Mouse (Mus musculus): ENCODE data around the gene Fnip1. TPM values are rescaled to one million over a fixed set of nuclear protein-coding genes. Genes with fewer than 3 reads are reported as not detected.
"Not testable (repeated sequence)": the region's sequence is repeated elsewhere in the genome, so short reads cannot be mapped to it uniquely, and the experiment has no call there.

Fnip1 gene
- total RNA-seq (2021): 10 to 100 TPM; 25.4 to 39.8 TPM
- long read RNA-seq, experiment 1, full-length matches to known transcripts: 12 of 19 reads
- long read RNA-seq, experiment 1, partial matches to known transcripts: 3 of 19 reads
- long read RNA-seq, experiment 1, other reads (novel, unspliced or antisense): 4 of 19 reads
- long read RNA-seq, experiment 2, full-length matches to known transcripts: 5 of 13 reads
- long read RNA-seq, experiment 2, partial matches to known transcripts: 3 of 13 reads
- long read RNA-seq, experiment 2, other reads (novel, unspliced or antisense): 5 of 13 reads

DNA sequence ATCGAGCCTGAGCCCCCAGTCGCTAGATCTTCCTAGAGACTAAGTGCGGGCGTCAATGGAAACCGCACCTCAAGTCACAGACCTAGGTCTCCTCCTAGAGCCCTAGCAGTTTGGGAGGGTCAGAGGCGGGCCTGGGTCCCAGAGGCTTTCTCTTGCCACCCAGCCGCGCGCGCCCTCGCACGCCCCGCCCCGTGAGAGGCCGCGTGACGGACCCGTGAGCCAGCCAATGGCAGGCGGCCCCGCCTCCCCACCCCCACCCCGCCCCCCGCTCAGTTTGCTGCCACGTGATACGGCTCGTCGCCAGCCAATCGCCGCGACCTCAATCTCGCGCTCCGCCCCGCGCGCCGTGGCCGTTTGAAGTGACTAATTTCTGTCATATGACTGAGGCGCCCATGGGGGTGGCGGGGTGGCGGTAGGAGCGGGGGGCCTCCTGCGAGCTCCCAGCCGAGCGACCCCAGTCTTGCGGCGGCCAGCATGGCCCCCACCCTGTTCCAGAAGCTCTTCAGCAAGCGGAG, at the start of gene Fnip1:
TSS of gene Fnip1 (plus strand) at position 377 of the 515 bp plus-strand sequence.
- peak; percentile 95 for DNase-seq (ENCODE audit: low spot score)

DNA sequence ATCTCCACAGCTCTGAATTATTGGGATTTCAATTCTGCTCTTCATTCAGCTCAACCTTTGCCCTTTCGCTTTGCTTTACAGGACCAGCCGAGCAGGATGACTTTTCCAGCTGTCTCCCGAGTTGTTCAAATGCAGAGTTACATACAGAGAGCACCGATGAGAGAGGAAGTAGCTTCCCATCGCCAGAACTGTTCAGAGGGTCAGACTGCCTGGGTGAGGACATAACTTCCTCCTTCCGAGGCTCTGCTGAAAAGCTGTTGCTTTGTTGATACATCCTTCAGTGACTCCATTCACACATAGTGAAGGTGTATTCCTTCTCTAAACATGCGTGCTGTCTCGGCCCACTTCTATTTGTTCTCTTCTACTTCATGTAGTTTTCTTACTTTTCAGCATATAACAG, 47.6 kb upstream of the Fnip1 start:
- DNase-seq (ENCODE audit: low spot score): no peak

DNA sequence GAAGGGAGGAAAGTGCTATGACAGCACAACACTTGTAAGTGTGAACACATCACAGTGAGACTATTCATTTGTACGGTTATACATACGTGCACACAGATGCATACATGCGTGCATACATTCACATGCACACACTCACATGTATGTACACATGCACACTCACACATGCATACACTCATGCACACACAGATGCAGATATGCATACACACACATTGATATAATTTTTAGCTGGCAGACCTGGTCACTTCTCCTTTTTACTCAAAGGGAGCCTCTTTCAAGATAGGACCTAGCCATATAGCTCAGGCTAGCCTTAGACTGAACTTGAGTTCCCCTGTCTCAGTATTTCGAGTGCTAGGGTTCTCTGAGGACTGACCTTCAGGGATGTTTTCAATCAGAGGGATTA, 46.7 kb upstream of the Fnip1 start:
- DNase-seq (ENCODE audit: low spot score): no peak

DNA sequence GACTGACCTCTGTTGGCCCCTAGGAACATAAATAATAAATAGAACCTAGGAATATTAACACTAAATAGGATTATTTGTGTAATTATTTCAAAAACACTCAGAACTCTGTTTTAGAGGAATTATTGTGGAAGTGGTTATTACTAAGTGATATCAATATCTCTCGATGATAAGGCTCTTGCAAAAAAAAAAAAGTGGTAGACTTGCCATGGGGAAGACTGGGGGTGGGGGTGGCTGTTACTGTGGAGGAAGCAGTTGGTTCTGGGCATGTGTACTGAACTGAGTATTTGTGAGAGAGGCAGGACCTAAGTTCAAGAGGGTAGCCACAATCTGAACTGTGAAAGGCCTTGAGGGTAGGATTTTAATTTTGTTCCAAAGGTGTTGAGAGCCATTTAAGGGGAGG, 41.3 kb upstream of the Fnip1 start:
- no peak for DNase-seq (ENCODE audit: low spot score)

DNA sequence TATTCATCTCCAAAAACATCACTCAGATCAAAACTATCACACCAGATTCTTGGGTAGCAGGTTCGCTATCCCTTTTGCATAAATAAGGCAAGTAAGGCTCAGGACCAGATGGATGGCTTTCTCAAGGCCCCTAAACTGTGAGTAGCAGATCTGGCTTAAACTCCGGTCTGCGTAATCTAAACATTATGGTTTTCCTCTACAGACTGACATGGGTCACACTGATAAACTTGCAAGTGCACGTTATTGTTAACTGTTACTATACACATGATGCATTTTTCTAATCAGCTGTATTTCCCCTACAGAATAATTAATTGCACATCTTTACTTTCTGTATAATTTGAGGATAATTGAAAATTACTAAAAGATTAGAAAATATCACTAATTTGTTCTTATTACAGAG, 39.9 kb upstream of the Fnip1 start:
- DNase-seq (ENCODE audit: low spot score): no peak

DNA sequence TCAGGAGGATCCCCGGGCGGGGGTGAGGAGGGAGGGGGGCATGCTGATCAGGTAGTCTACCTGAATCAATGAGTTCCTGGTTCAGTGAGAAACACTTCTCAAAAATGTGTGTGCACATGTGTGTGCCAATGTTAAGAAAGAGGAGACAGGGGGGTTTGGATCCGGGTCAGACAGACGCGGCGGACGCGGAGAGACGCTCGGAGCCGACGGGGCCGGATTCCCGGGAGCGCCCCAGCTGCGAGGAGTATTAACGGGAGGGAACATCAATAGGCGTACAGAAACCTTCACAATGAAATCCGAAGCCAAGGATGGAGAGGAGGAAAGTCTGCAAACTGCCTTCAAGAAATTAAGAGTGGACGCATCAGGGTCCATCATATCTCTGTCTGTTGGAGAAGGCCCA, 37.2 kb upstream of the Fnip1 start:
- DNase-seq (ENCODE audit: low spot score): not testable (repeated sequence)

DNA sequence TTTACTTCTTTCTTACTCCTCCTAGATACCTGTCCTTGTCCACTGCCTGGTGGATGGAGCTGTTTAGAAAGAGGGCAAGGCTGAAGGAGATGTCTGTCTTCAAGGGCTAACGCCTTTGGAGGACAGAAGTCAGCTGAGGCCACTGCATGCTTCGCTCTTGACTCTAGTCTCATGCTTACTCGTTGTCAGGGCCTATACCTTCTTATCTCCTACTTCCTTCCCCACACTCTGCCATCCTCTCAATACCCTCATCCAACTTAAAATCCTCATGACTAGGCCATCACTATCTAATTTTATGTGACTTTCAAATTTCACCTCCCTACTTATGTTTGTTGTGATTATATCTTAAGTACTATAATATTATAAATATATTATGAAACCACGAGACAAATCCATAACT, 33.1 kb upstream of the Fnip1 start:
- no peak for DNase-seq (ENCODE audit: low spot score)

DNA sequence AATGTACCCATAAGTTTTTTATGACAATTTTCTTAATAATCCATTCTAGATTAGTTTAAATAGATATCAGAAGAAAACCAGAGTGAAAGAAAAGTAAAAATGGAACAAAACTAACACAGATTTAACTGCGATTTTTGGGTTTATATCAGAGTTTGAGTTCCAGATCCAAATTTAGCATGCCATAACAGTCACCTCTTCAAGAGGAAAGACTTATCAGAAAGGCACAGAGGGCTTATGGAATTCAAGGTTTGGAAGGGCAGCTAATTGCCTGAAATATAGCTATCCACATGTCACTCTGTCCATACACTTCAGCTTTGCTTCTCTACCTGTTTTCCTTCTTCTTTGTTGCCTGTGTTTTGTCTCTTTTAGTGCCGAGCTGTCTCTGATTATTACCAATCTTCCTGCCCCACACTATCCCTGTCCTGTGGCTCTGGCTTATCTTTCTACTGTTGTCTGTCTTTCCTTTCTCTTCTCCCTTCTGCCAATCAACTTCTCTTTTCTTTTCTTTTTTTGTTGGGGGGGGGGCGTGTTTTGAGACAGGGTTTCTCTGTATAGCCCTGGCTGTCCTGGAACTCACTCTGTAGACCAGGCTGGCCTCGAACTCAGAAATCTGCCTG, 31.0 kb upstream of the Fnip1 start:
- DNase-seq (ENCODE audit: low spot score): no peak

DNA sequence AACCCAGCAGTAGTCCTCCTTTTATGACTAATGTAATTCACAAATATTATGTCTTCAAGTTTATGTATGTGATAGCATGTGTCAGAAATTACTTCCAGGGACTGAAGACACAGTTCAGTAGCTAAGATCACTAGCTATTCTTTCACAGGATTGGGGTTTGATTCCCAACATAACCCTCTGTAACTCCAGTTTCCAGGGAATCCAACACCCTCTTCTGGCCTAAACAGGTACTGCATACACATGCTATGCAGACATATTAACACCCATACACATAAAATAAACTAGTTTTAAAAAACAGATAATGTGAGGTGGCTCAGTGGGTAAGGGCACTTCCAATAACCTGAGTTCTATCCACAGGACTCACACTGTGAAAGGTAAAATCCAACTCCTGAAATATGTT, 27.4 kb upstream of the Fnip1 start:
- DNase-seq (ENCODE audit: low spot score): no peak

DNA sequence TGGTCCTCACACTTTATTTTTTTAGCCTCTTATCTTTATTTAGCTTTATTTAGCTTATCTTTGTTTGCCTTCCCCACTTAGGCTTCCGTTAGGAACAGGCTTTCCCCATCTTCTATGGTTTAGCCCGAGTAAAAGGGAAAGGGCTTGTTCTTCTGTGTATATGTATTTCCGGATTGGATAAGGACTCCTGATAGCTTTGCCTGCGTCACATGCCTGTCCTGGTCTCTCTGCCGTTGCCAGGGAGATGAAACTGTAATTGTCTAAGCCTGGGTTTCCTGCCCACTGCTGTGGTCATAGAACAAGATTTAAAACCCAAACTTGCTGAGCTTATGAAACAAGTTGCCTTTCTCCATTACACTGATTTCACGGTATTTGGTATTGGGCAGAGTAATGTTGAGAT, 25.0 kb upstream of the Fnip1 start:
- no peak for DNase-seq (ENCODE audit: low spot score)

DNA sequence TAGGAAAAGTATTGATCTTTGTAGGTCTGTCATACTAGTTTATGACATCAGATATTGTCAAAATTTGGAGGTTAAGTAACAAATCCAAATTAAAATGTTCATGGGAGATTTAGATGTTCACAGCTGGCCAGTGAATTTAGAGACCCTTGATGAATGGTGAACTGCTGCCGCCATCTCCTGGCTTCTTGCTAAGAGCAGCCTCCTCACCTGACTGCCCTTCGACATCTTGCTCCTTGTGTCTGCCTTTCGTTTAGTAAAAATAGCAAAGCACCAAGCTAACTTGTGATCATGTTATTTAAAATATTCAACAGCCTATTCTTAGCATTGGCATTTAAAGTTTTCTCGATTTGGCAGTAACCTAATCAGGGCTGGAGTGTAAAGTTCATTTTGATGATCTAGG, 15.0 kb upstream of the Fnip1 start:
- peak; percentile 54 for DNase-seq (ENCODE audit: low spot score)

DNA sequence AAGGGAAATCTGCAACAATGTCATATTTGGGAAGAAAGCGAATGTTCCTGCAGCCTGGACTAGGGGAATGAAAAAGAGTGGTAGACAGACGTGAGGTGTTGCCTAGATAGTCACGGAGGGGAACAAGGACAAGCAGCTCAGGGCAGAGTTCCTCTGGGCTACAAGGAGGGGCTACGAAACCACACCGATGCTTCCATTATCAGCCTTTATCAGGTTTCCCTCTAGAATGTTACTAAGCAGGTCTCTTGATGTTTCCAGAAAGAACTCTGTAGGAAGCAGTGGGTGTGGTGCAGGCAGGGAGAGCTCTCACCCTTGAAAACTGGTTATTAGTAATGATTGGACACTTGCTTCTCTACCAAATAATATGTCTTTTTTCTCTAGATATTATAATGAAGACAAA, 11.7 kb upstream of the Fnip1 start:
- DNase-seq (ENCODE audit: low spot score): no peak

DNA sequence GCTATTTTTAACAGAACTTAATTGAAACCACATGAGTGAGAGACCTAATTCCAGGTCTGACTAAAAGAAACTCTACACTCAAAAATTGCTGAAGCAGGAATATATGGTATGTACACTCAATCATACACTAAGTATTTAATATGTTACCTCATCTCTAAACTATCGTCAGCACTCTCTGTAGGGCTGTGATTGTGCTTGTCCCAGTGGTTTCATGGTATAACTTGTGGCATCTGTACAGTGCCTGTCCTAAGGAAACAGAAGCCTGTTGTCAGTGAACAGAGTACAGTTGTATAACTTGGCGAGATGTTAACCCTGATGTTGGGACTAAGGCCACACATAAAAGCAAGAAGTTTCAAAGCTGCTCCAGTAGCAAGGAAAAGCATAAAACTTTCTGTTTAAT, 10.9 kb upstream of the Fnip1 start:
- peak; percentile 31 for DNase-seq (ENCODE audit: low spot score)

DNA sequence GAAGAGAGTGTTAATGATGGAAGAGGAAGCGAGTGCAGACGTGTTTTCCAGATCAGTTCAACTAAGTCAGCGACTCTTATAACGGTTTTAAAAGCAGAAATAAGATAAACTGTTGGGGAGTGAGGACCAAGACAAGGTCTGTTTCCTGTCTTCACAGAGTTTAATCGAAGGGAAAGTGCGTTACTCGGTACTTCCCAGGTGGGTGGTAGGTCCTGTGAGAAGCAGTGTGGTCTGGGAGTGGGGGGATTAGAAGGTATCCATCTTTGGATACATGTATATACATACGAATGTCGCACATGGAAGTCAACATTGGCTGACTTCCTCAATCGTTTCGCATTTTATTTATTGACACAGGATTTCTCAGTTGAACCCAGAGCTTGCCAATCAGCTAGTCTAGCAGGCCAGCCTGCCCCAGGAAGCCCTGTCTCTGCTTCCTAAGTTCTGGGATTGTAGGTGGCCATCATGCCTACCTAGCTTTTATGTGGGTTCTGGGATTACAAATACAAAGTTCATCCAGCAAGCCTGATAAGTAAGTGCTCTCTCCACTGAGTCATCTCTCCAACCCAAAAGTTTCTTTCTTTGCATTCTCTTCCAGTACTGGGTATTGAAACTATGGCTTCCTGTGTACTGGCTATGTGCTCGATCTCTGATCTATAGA, 10.2 kb upstream of the Fnip1 start:
- DNase-seq (ENCODE audit: low spot score): no peak

DNA sequence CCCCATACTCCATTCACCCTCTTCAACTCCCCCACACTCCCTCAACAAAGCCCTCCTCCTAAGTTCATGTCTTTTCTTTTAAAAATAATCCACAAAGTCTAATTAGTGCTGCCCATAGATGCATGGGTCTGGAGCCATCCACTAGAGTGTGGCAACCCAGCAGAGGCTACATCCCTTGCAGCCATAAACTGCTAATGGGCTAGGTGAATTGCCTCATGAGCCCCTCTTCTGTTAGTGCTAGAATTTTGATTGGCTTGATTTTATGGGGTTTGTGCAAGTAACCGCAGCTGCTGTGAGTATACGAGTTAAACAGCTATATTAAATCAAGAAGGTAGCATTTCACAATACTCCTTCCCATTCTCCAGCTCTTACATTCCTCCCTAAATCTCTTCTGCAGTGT, 8.8 kb upstream of the Fnip1 start:
- no peak for DNase-seq (ENCODE audit: low spot score)

DNA sequence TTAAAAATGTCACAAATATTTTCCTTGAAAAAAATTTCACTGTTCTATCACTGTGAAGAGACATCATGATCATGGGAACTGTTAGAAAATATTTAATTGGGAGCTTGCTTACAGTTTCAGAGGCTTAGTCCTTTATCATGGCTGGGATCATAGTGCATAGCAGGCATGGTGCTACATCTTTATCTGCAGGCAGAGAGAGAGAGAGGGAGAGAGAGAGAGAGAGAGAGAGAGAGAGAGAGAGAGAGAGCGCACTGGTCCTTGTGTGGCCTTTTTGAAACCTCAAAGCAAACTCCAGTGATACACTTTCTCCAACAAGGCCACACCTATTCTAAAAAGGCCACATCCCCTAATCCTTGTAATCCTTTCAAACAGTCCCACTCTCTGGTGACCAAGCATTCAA, 2.2 kb upstream of the Fnip1 start:
- DNase-seq (ENCODE audit: low spot score): no peak

DNA sequence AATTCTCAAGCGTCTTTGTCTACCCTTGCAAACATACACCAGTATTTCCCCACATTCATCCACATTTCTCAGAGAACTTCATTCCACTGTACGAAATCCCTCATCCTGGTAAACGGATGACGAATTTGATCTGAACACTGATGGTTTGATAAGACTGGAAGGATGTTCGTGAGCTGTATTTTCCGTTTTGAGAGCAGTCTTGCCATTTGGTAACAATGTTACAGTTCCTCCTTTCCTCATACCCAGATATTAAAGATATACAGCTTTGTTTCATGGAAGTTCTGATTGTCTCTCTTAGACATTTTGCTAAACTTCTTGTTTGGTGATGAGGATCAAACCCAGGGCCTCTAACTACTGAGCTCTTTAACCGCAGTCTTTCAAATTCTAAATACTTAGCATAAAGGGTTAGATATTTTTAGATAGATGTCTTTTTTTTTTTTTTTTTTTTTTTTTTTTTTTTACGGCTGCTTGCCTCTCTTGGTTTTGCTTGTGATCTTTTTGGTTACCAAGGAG, 633 bp upstream of the Fnip1 start:
- DNase-seq (ENCODE audit: low spot score): no peak

DNA sequence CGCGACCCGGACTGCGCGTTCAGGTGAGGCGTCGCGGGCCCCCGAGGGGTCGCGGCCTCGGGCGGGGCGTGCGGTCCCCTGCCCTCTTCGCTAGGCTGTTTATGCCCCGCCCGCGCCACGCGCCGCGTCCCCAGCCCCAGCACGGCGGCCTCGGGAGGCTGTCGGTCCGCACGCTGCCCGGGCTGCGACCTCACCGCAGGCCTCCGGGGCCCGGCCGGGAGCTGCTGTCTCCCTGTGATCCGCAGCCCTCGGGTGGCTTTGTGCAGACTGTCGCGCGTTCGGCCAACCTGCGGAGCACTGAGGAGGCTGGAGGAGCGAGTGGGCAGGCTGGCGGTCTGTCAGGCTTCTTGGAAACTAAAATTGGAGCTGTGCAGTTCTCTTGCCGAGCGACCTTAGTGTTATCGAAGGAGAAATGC, 375 bp downstream of the Fnip1 start:
- DNase-seq (ENCODE audit: low spot score): peak; percentile 58

DNA sequence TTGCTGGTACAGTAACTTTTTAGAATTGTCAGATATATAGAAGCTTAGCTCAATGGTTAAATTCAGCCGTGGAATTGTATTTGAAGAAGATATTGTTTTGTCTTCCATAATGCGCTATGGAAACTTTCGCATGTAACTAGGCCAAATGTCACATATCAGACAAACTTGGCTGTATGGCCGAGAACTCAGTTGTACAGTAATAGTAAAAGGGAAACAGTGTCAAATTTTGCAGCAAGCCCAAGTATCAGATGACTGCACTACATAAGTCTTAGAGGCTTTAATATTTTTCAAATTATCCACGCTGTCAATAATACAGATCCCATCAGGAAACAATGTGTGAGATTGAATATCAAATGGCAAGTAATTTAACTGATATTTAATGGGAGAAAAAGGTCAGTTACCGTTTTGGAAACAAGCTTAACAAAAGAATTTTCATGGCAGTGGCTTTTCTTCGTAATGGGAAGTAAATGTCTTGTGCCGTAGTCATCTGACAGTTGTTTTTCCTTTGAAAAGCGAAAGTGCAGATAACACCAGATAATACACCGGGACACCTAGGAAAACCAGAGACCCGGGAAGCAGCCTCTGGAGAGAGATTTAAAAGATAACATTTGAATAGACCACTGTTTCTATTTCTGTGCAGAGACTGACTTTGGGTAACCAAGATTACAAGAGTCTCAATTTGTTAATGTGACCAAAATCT, 1.1 kb downstream of the Fnip1 start:
- no peak for DNase-seq (ENCODE audit: low spot score)

DNA sequence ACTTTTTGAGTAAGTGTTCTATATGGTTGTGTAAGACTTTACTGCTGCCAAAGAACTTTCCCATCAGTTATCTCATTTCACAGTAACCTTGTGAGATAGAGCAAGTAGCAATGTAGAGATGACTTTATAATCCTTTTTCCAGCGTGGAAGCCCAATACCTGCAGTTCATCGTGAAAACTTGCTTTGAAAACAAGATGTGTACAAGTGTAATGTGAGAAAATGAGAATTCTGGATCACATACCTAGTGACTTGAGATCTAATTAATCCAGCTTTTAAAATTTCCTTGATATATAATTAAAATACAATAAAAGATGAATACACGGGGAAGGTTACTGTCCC, 1.7 kb downstream of the Fnip1 start:
- no peak for DNase-seq (ENCODE audit: low spot score)

DNA sequence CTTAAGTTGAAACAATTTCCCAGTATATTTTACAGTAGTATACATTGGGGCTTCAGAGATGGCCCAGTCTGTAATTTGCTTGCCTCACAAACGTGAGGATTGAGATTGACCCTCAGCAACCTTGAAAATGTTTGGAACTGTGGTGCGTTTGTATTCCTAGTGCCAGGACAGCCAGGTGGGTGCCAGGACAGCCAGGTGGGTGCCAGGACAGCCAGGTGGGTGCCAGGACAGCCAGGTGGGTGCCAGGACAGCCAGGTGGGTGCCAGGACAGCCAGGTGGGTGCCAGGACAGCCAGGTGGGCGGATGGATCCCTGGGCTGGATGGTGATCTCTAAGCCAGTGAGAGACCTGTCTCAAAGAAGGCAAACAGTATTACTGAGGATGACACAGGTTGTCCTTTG, 12.8 kb downstream of the Fnip1 start:
- not testable (repeated sequence) for DNase-seq (ENCODE audit: low spot score)

DNA sequence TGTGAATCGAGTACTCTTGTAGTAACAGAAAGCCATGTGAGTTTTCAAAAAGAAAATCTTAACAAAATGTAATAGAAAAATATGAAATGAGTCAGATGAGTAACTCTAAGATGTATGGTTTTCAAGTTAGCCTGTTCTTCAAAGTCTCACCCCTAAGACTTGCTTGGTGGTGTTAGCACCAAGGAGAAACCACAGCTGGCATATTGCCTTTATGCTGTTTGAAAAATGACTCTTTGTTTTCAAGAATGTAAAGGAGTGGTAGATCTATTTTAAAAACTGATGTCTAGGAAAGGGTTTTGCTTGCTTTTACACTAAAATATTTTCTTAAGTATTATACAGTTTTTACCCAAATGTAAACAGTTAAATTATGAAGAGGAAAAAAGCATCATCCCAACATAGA, 16.5 kb downstream of the Fnip1 start:
- DNase-seq (ENCODE audit: low spot score): no peak
